Comparison of ENCODE assay signal across 9 mouse cellular contexts in the genomic region with DNA sequence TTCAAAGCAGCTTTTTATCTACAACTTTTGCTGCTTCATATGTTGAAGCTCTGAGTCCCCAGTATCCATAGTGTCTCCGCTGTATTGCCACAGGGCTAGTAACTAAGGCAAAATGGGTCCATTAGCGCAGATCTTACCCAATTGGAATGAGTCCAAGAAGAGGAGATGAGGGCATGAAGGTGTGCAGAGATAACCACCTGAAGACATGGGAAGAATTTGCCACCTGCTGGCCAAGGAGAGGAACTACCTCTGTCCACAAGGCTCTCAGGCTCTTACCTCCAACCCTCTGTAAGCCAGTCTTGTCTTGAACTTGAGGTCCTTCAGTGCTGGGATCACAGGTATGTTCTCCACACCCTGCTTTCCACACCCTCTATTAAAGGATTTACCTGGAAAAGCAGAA. TPM values are rescaled to one million over a fixed set of nuclear protein-coding genes. Genes with fewer than 3 reads are reported as not detected.
DNase-seq lines count a peak whose midpoint lies in the region; ATAC-seq and TF ChIP-seq lines count a peak whose summit lies in the region.
"Had no signal": no experiment of that assay in that cellular context is flagged by ENCODE, and none has a peak within 500 bp of the region (broad histone marks: within the 10 kb centered on the region; RNA-seq: fewer than 3 reads in every experiment).

No protein-coding gene starts in this region.

- no peaks in the 10 kb centered on the region for H3K4me1 ChIP-seq in limb, embryonic 11.5 days (ENCODE audit: control insufficient read depth, insufficient read depth, low read length)
- no peaks in the 10 kb centered on the region for H3K4me1 ChIP-seq in limb, embryonic 10.5 days
- no peaks in the 10 kb centered on the region for H3K4me1 ChIP-seq in cortical plate, adult 2 months (ENCODE audit: control insufficient read depth, insufficient read depth, low read length)
- H3K4me1 ChIP-seq: hindbrain, embryonic 15.5 days had no signal

- H3K4me3 ChIP-seq in limb, embryonic 11.5 days (ENCODE audit: low read depth, low read length), result no peak overlapping the region
- no peak overlapping the region for H3K4me3 ChIP-seq in limb, embryonic 10.5 days
- no peak overlapping the region for H3K4me3 ChIP-seq in cortical plate, adult 2 months (ENCODE audit: insufficient read depth, low read length)
- H3K4me3 ChIP-seq: hindbrain, embryonic 15.5 days had no signal

- 79% methylated on average over 2 of the region's 2 CpGs for WGBS in limb, embryonic 11.5 days
- 67% methylated on average over 2 of the region's 2 CpGs for WGBS in limb, embryonic 10.5 days

- H3K36me3 ChIP-seq in limb, embryonic 11.5 days (ENCODE audit: control insufficient read depth, insufficient read depth, low read length), result no peaks in the 10 kb centered on the region
- H3K36me3 ChIP-seq in limb, embryonic 10.5 days, result no peaks in the 10 kb centered on the region
- H3K36me3 ChIP-seq: hindbrain, embryonic 15.5 days had no signal

- H3K27ac ChIP-seq in limb, embryonic 11.5 days (replicated peaks; ENCODE audit: low read depth, low read length), result no peak overlapping the region
- no peak overlapping the region for H3K27ac ChIP-seq in limb, embryonic 10.5 days
- no peak overlapping the region for H3K27ac ChIP-seq in cortical plate, adult 2 months (ENCODE audit: insufficient read depth, low read length)
- H3K27ac ChIP-seq: hindbrain, embryonic 15.5 days had no signal

- no peak for ATAC-seq in limb, embryonic 11.5 days (ENCODE audit: insufficient number of reproducible peaks, low FRiP score, low TSS enrichment, low read depth)
- no peak for ATAC-seq in erythroid progenitor cell, adult 5-6 weeks (replicated peaks; ENCODE audit: low FRiP score, poor library complexity, severe bottlenecking)

- peak; percentile 40; the same call in 1 of the 2 replicates for TF ChIP-seq CTCF in cortical plate, adult 2 months (IDR thresholded peaks at IDR 0.05; ENCODE audit: extremely low read depth, insufficient read depth, low read length)

- no peaks in the 10 kb centered on the region for H3K9me3 ChIP-seq in limb, embryonic 11.5 days (ENCODE audit: control insufficient read depth, low read length)
- H3K9me3 ChIP-seq in limb, embryonic 10.5 days (replicated peaks), result no peaks in the 10 kb centered on the region
- H3K9me3 ChIP-seq: hindbrain, embryonic 15.5 days had no signal

- TF ChIP-seq POLR2A in cortical plate, adult 2 months (IDR thresholded peaks at IDR 0.05; ENCODE audit: extremely low read depth, insufficient read depth, low read length), result no peak

- H3K9ac ChIP-seq in limb, embryonic 11.5 days (ENCODE audit: low read length), result no peak overlapping the region
- H3K9ac ChIP-seq: hindbrain, embryonic 15.5 days had no signal

- H3K4me2 ChIP-seq in limb, embryonic 11.5 days (ENCODE audit: low read depth, severe bottlenecking), result no peak overlapping the region
- H3K4me2 ChIP-seq: hindbrain, embryonic 15.5 days had no signal

- H3K27me3 ChIP-seq in limb, embryonic 11.5 days (ENCODE audit: control insufficient read depth, insufficient read depth, low read length), result no peaks in the 10 kb centered on the region
- H3K27me3 ChIP-seq in limb, embryonic 10.5 days (ENCODE audit: low read depth, poor library complexity, severe bottlenecking), result no peaks in the 10 kb centered on the region
- H3K27me3 ChIP-seq: hindbrain, embryonic 15.5 days had no signal

- peak; percentile 20 for DNase-seq in adrenal gland, postnatal 14 days
- no peak for DNase-seq in adrenal gland, adult 2 months
- DNase-seq in limb, embryonic 11.5 days (ENCODE audit: low spot score), result peak; percentile 29
- DNase-seq in limb, embryonic 10.5 days (ENCODE audit: low spot score), result no peak
- DNase-seq in lung, postnatal 36 days, result peak; percentile 9
- DNase-seq in gastrocnemius, adult 18-20 months (ENCODE audit: low spot score), result no peak

RNA-seq across cellular contexts. Expression of gene BC025446, which starts 27.1 kb away (rescaled TPM):
- 0.83 and 16.0 TPM in 2 replicates for total RNA-seq in adrenal gland, postnatal 14 days (2021)
- total RNA-seq in adrenal gland, adult 2 months (2021), result under 1 TPM in 1 of 2 experiments, not detected in 1; 0.43 TPM
- 0.19 TPM in 1 of 2 replicates, not detected in the other for polyA plus RNA-seq in adrenal gland, adult 2 months (2012; rRNA removed)
- polyA plus RNA-seq in limb, embryonic 11.5 days (2014; fragmentation: Nextera tagmentation; extraction: Ambion mirVana), result not detected in 2 replicates
- not detected in 2 replicates for polyA plus RNA-seq in limb, embryonic 10.5 days (2016; fragmentation: Nextera tagmentation; extraction: Ambion mirVana)
- not detected in 2 replicates for polyA plus RNA-seq in cortical plate, adult 2 months (2012; rRNA removed)
- total RNA-seq in erythroid progenitor cell, adult 5-6 weeks (2015; ENCODE audit: low replicate concordance), result not detected in 2 replicates
- not detected in 2 replicates for total RNA-seq in erythroid progenitor cell, adult 5-6 weeks (2017; ENCODE audit: low replicate concordance)
- not detected for total RNA-seq in gastrocnemius, adult 18-20 months (2021)
- polyA plus RNA-seq: hindbrain, embryonic 15.5 days had no signal

RNA-seq across cellular contexts. Expression of gene Ly6g, which starts 34.1 kb away (rescaled TPM):
- not detected in 2 replicates for total RNA-seq in adrenal gland, postnatal 14 days (2021)
- not detected for total RNA-seq in adrenal gland, adult 2 months (2021)
- not detected in 2 replicates for polyA plus RNA-seq in adrenal gland, adult 2 months (2012; rRNA removed)
- not detected in 2 replicates for polyA plus RNA-seq in limb, embryonic 11.5 days (2014; fragmentation: Nextera tagmentation; extraction: Ambion mirVana)
- not detected in 2 replicates for polyA plus RNA-seq in limb, embryonic 10.5 days (2016; fragmentation: Nextera tagmentation; extraction: Ambion mirVana)
- polyA plus RNA-seq in cortical plate, adult 2 months (2012; rRNA removed), result not detected in 2 replicates
- total RNA-seq in erythroid progenitor cell, adult 5-6 weeks (2015; ENCODE audit: low replicate concordance), result 34.2 and 62.0 TPM in 2 replicates
- 13.9 TPM in 1 of 2 replicates, not detected in the other for total RNA-seq in erythroid progenitor cell, adult 5-6 weeks (2017; ENCODE audit: low replicate concordance)
- total RNA-seq in gastrocnemius, adult 18-20 months (2021), result not detected
- polyA plus RNA-seq: hindbrain, embryonic 15.5 days had no signal

Comparison
In these comparisons a context has a peak if more than half of its experiments do, and no peak if none do; other contexts are left out.
1. DNase-seq: peak in adrenal gland, postnatal 14 days (single experiment), limb, embryonic 11.5 days (single experiment) and lung, postnatal 36 days (single experiment); none in adrenal gland, adult 2 months (single experiment), limb, embryonic 10.5 days (single experiment) and gastrocnemius, adult 18-20 months (single experiment).